Mouse (Mus musculus) embryonic facial prominence, embryonic 13.5 days (tissue): ENCODE measurements around the gene Ubxn11. TPM values are rescaled to one million over a fixed set of nuclear protein-coding genes. Genes with fewer than 3 reads are reported as not detected.

Experiments used
- ATAC-seq: fragments of 200-750 bp; cut with Nextera tagmentation; 2 replicates; pipeline ENCODE4 v1.8.0; 2017; ENCODE audit warnings: low read depth; ENCODE audit not compliant: insufficient number of reproducible peaks, insufficient read depth, low FRiP score, low TSS enrichment
- H3K27ac ChIP-seq: fragments of 300-500 bp; sonication (generic); 2 replicates; pipeline ENCODE4 v1.5.1; 2015; ENCODE audit warnings: moderate library complexity, mild to moderate bottlenecking, inconsistent platforms
- H3K27me3 ChIP-seq: fragments of 300-500 bp; sonication (generic); 2 replicates; pipeline ENCODE4 v1.6.1; 2015; ENCODE audit warnings: mild to moderate bottlenecking, inconsistent platforms
- H3K36me3 ChIP-seq: fragments of 300-500 bp; sonication (generic); 2 replicates; pipeline ENCODE4 v1.6.1; 2015; ENCODE audit warnings: mild to moderate bottlenecking, inconsistent platforms
- H3K4me1 ChIP-seq: fragments of 300-500 bp; sonication (generic); 2 replicates; pipeline ENCODE4 v1.6.1; 2015; ENCODE audit warnings: inconsistent platforms
- H3K4me2 ChIP-seq: fragments of 300-500 bp; sonication (generic); 2 replicates; pipeline ENCODE4 v1.6.1; 2015; ENCODE audit warnings: moderate library complexity, mild to moderate bottlenecking, inconsistent platforms
- H3K4me3 ChIP-seq: fragments of 300-500 bp; sonication (generic); 2 replicates; pipeline ENCODE4 v1.5.1; 2015; ENCODE audit warnings: mild to moderate bottlenecking, inconsistent platforms
- H3K9ac ChIP-seq: fragments of 300-500 bp; sonication (generic); 2 replicates; pipeline ENCODE4 v1.6.1; 2015; ENCODE audit warnings: mild to moderate bottlenecking, inconsistent platforms
- H3K9me3 ChIP-seq: fragments of 300-500 bp; sonication (generic); 2 replicates; pipeline ENCODE4 v1.6.1; 2016; ENCODE audit warnings: inconsistent platforms
- WGBS: fragments of 180-500 bp; shearing (Covaris S2); methylation state at CpG from one replicate; pipeline ENCODE4 v1.1.7; 2015; ENCODE audit warnings: mixed read lengths; 5-methylcytosine and 5-hydroxymethylcytosine counted together
- polyA plus RNA-seq: library from polyadenylated mRNA; unstranded; fragments of >200 nt; fragmentation: Nextera tagmentation; extraction: Ambion mirVana; gene quantifications from 2 replicates; pipeline ENCODE4 v1.2.1, GENCODE M21; 2015

Ubxn11 gene
- polyA plus RNA-seq, 1 experiment from 2014 or later: 11.9 TPM

GRCm38 (mm10) chr4:134092382-134093288 is 9.7 kb upstream of the Ubxn11 start:
- Histone ChIP-seq H3K27me3 (no peaks in the 10 kb centered on the region), H3K9ac (no peak overlapping the region), H3K4me3 (no peak overlapping the region), H3K36me3 (no peaks in the 10 kb centered on the region), H3K27ac (no peak overlapping the region), H3K4me2 (no peak overlapping the region), H3K9me3 (no peaks in the 10 kb centered on the region), H3K4me1 (no peaks in the 10 kb centered on the region)
- 73% methylated on average over 6 of the region's 6 CpGs for WGBS
- ATAC-seq: no peak

GRCm38 (mm10) chr4:134094004-134094564 is 8.3 kb upstream of the Ubxn11 start:
- Histone ChIP-seq H3K9ac (no peak overlapping the region), H3K27ac (no peak overlapping the region), H3K36me3 (no peaks in the 10 kb centered on the region), H3K4me1 (no peaks in the 10 kb centered on the region), H3K9me3 (no peaks in the 10 kb centered on the region), H3K4me2 (no peak overlapping the region), H3K27me3 (no peaks in the 10 kb centered on the region), H3K4me3 (no peak overlapping the region)
- no peak for ATAC-seq
- WGBS: 80% methylated on average over 7 of the region's 7 CpGs

- H3K9ac ChIP-seq: no peak within 1 kb of the TSS
- no peak for ATAC-seq
- no peaks in the 10 kb centered on the region for H3K36me3 ChIP-seq
- no peak within 1 kb of the TSS for H3K4me3 ChIP-seq
- no peaks in the 10 kb centered on the region for H3K4me1 ChIP-seq
- H3K27ac ChIP-seq: no peak within 1 kb of the TSS
- no peaks in the 10 kb centered on the region for H3K27me3 ChIP-seq
- no peaks in the 10 kb centered on the region for H3K9me3 ChIP-seq
- H3K4me2 ChIP-seq: no peak within 1 kb of the TSS
- 54% methylated on average over 3 of the region's 3 CpGs for WGBS
These were observed 7.3 kb upstream of the Ubxn11 start, which contains the start of gene Cd52 for GRCm38 (mm10) chr4:134094923-134095547. Gene Cd52, minus strand, starts transcription at chr4:134095082.

GRCm38 (mm10) chr4:134096120-134096519 is 6.2 kb upstream of the Ubxn11 start:
- ATAC-seq: no peak
- H3K9ac ChIP-seq: no peak overlapping the region
- H3K36me3 ChIP-seq: no peaks in the 10 kb centered on the region
- 79% methylated on average over 3 of the region's 3 CpGs for WGBS
- H3K4me3 ChIP-seq: no peak overlapping the region
- no peaks in the 10 kb centered on the region for H3K27me3 ChIP-seq
- no peaks in the 10 kb centered on the region for H3K9me3 ChIP-seq
- H3K27ac ChIP-seq: no peak overlapping the region
- H3K4me1 ChIP-seq: no peaks in the 10 kb centered on the region
- H3K4me2 ChIP-seq: no peak overlapping the region

- no peaks in the 10 kb centered on the region for H3K27me3 ChIP-seq
- no peaks in the 10 kb centered on the region for H3K9me3 ChIP-seq
- no peaks in the 10 kb centered on the region for H3K4me1 ChIP-seq
- H3K4me3 ChIP-seq: no peak overlapping the region
- H3K36me3 ChIP-seq: no peaks in the 10 kb centered on the region
- 63% methylated on average over 5 of the region's 5 CpGs for WGBS
- 0 out of 2 replicates have a peak overlapping the region, but pooled peaks have one; percentile 11 for H3K9ac ChIP-seq
- no peak overlapping the region for H3K4me2 ChIP-seq
- ATAC-seq: no peak
- H3K27ac ChIP-seq: no peak overlapping the region
These were observed 5.3 kb upstream of the Ubxn11 start for GRCm38 (mm10) chr4:134097015-134097608.

- Histone ChIP-seq H3K4me2 (no peak overlapping the region), H3K9me3 (no peaks in the 10 kb centered on the region), H3K36me3 (no peaks in the 10 kb centered on the region), H3K9ac (no peak overlapping the region), H3K27me3 (no peaks in the 10 kb centered on the region), H3K27ac (no peak overlapping the region), H3K4me3 (no peak overlapping the region), H3K4me1 (no peaks in the 10 kb centered on the region)
- ATAC-seq: no peak
- 50% methylated on average over 8 of the region's 8 CpGs for WGBS
These were observed 3.7 kb upstream of the Ubxn11 start for GRCm38 (mm10) chr4:134098628-134099027.

- no peak overlapping the region for H3K27ac ChIP-seq
- H3K9me3 ChIP-seq: no peaks in the 10 kb centered on the region
- no peak overlapping the region for H3K4me2 ChIP-seq
- H3K27me3 ChIP-seq: no peaks in the 10 kb centered on the region
- 76% methylated on average over 4 of the region's 4 CpGs for WGBS
- no peaks in the 10 kb centered on the region for H3K36me3 ChIP-seq
- H3K4me3 ChIP-seq: no peak overlapping the region
- no peak for ATAC-seq
- H3K4me1 ChIP-seq: no peaks in the 10 kb centered on the region
- H3K9ac ChIP-seq: no peak overlapping the region
These were observed 2.1 kb upstream of the Ubxn11 start for GRCm38 (mm10) chr4:134100245-134100644.

GRCm38 (mm10) chr4:134102742-134103119 is 361 bp downstream of the Ubxn11 start:
- H3K9ac ChIP-seq: peak overlapping the region; percentile 77
- no peaks in the 10 kb centered on the region for H3K9me3 ChIP-seq
- ATAC-seq: no peak; the same call in 1 of the 2 replicates
- H3K27me3 ChIP-seq: no peaks in the 10 kb centered on the region
- no peaks in the 10 kb centered on the region for H3K4me1 ChIP-seq
- no peak overlapping the region for H3K27ac ChIP-seq
- WGBS: 2% methylated on average over 21 of the region's 21 CpGs
- peak overlapping the region; percentile 70 for H3K4me3 ChIP-seq
- no peaks in the 10 kb centered on the region for H3K36me3 ChIP-seq
- peak overlapping the region; percentile 70 for H3K4me2 ChIP-seq

- Histone ChIP-seq H3K9ac (no peak overlapping the region), H3K4me1 (no peaks in the 10 kb centered on the region), H3K4me2 (no peak overlapping the region), H3K36me3 (no peaks in the 10 kb centered on the region), H3K27me3 (no peaks in the 10 kb centered on the region), H3K27ac (no peak overlapping the region), H3K4me3 (no peak overlapping the region), H3K9me3 (no peaks in the 10 kb centered on the region)
- 75% methylated on average over 7 of the region's 7 CpGs for WGBS
- ATAC-seq: no peak
These were observed 3.7 kb downstream of the Ubxn11 start for GRCm38 (mm10) chr4:134106105-134106504.

- Histone ChIP-seq H3K4me2 (no peak overlapping the region), H3K27me3 (no peaks in the 10 kb centered on the region), H3K36me3 (no peaks in the 10 kb centered on the region), H3K27ac (no peak overlapping the region), H3K4me3 (no peak overlapping the region), H3K9me3 (no peaks in the 10 kb centered on the region), H3K4me1 (no peaks in the 10 kb centered on the region), H3K9ac (peak overlapping the region; percentile 11; the same call in 1 of the 2 replicates)
- WGBS: 83% methylated on average over 7 of the region's 7 CpGs
- ATAC-seq: no peak
These were observed 5.4 kb downstream of the Ubxn11 start for GRCm38 (mm10) chr4:134107730-134108129.

- 26% methylated on average over 5 of the region's 5 CpGs for WGBS
- Histone ChIP-seq H3K27ac (no peak overlapping the region), H3K4me3 (no peak overlapping the region), H3K27me3 (no peaks in the 10 kb centered on the region), H3K9ac (peak overlapping the region; percentile 11; the same call in 1 of the 2 replicates), H3K9me3 (no peaks in the 10 kb centered on the region), H3K4me1 (peaks cover 2% of the 10 kb centered on the region; the same call in 1 of the 2 replicates), H3K36me3 (no peaks in the 10 kb centered on the region), H3K4me2 (no peak overlapping the region)
- ATAC-seq: no peak
These were observed 5.8 kb downstream of the Ubxn11 start for GRCm38 (mm10) chr4:134108196-134108595.
